Mouse (Mus musculus): ENCODE data around the gene Rusc2.

Rusc2 gene

GRCm38 (mm10) chr4:43457124-43457523, 75.3 kb downstream of the Rusc2 start:
- in situ Hi-C loops (cut with MboI; ENCODE audit: low pct_unique_long_range_greater_than_20kb in 1 of 2, low sequenced_read_pairs in 2 of 2, unreplicated experiment in 1 of 2), result no loop called here

GRCm38 (mm10) chr4:43463102-43463501, 81.3 kb downstream of the Rusc2 start:
- in situ Hi-C loops (cut with MboI; ENCODE audit: low pct_unique_long_range_greater_than_20kb in 1 of 2, low sequenced_read_pairs in 2 of 2, unreplicated experiment in 1 of 2), result no loop called here

DNA sequence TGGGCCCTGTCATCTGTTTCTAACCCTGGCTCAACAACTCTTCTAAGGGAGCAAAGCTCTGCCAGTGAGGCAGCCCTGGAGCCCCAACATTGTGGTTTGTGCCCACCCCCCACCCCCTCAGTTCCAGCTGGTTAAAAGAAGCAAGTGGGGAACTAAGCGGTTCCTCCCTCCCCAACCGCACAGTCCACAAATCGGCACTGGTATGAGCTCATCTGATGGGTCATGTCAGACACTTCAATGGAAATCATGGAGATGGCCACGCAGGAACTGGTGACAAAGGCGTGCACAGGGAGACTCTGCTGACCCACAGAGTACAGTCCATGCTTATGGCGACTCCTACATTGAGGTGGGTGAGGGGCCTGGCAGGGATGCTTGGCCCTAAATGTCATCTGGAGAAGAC, 84.2 kb downstream of the Rusc2 start:
- in situ Hi-C loops (cut with MboI; ENCODE audit: low pct_unique_long_range_greater_than_20kb in 1 of 2, low sequenced_read_pairs in 2 of 2, unreplicated experiment in 1 of 2), result no loop called here

DNA sequence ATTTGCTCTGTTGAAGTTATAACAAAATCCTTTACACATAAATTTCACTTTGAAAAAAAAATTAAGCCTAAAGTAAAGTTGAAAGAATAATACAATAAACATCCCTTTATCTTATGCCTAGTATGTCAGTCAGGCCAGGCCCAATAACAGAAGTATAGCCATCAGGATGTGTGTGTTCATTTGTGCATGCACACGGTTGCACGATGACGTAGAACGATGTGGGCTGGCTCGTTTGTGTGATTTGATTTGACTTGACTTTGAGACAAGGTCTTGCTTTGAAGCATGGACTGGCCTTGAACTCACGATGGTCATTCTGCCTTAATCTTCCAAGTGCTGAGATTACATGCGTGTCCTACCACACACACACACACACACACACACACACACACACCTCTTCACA, 85.1 kb downstream of the Rusc2 start:
- in situ Hi-C loops (cut with MboI; ENCODE audit: low pct_unique_long_range_greater_than_20kb in 1 of 2, low sequenced_read_pairs in 2 of 2, unreplicated experiment in 1 of 2), result no loop called here

- in situ Hi-C loops (cut with MboI; ENCODE audit: low pct_unique_long_range_greater_than_20kb in 1 of 2, low sequenced_read_pairs in 2 of 2, unreplicated experiment in 1 of 2), result no loop called here
Measured at GRCm38 (mm10) chr4:43470301-43470700, 88.5 kb downstream of the Rusc2 start.

DNA sequence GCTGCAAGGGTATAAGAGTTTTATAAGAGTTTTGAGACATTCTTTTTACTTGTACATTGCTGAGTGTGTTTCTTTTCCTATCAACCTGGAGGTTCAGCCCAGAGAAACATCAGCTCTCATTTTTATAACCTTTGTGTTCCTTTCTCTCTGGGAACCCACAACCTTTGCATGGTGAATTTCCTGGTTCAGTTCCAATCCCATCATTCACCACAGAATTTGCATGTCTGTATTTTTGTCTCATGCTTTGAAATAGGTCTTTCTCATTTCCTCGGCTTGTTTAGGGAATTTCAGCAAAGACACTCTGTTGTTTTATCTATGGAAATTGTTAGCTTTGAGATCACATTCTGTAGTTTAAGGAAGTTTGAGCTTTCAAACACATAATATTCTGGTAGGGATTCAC, 91.9 kb downstream of the Rusc2 start:
- in situ Hi-C loops (cut with MboI; ENCODE audit: low pct_unique_long_range_greater_than_20kb in 1 of 2, low sequenced_read_pairs in 2 of 2, unreplicated experiment in 1 of 2), result no loop called here

- in situ Hi-C loops (cut with MboI; ENCODE audit: low pct_unique_long_range_greater_than_20kb in 1 of 2, low sequenced_read_pairs in 2 of 2, unreplicated experiment in 1 of 2), result loop anchor here in 1 of 2 experiments (5.0 kb wide), 1 partner anchor 34 kb away; the partner anchor contains the start of gene Tesk1
Measured at GRCm38 (mm10) chr4:43476604-43477003, 94.8 kb downstream of the Rusc2 start.

All from mouse embryonic stem cell (cell line).